Mouse (Mus musculus) spleen, postnatal 4 days (tissue): ENCODE data around the gene Slc44a3.
A peak's percentile ranks its signal among the peaks of the same experiment; 100 is the strongest.

ENCODE experiments used
- DNase-seq, 2 experiments: peaks; one replicate each; pipeline ENCODE4 v3.0.0; 2022; ENCODE audit warnings: low spot score in 2 of 2

Gene Slc44a3

DNA sequence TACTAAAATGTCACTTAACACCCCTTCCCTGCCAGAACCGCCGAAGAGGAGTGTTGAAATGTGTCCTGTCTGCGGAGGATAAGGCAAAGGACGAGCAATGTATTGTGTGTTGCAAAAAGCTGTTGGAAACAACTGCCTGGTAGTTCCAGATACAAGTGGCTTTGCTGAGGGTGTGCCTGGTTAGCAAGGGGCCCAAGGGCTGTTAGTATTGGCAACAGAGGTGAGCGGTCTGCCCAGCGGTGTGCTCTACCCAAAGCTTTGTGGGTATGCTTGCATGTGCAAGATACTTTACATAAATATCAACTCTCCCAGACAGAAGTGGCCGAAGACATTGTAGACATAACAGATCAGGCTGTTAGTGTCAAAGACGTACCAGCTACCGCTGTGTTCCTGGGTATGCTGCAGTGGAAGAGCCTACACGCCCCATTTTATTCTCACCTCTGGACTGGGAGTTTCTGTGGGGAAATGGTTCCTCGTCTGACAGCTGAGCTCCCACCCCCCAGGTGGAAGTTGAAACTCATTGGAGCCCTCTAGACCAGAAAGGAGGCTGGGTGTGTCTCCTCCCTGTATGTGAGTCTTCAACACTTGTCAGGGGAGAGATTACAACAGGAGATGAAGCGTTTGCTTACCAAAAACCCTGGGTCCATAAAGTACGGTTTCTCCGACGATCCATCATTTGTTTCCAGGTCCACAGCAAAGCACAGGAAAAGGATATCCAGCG lies 71.6 kb downstream of the Slc44a3 start:
- peak in 1 of 2 experiments; percentile 26 for DNase-seq

DNA sequence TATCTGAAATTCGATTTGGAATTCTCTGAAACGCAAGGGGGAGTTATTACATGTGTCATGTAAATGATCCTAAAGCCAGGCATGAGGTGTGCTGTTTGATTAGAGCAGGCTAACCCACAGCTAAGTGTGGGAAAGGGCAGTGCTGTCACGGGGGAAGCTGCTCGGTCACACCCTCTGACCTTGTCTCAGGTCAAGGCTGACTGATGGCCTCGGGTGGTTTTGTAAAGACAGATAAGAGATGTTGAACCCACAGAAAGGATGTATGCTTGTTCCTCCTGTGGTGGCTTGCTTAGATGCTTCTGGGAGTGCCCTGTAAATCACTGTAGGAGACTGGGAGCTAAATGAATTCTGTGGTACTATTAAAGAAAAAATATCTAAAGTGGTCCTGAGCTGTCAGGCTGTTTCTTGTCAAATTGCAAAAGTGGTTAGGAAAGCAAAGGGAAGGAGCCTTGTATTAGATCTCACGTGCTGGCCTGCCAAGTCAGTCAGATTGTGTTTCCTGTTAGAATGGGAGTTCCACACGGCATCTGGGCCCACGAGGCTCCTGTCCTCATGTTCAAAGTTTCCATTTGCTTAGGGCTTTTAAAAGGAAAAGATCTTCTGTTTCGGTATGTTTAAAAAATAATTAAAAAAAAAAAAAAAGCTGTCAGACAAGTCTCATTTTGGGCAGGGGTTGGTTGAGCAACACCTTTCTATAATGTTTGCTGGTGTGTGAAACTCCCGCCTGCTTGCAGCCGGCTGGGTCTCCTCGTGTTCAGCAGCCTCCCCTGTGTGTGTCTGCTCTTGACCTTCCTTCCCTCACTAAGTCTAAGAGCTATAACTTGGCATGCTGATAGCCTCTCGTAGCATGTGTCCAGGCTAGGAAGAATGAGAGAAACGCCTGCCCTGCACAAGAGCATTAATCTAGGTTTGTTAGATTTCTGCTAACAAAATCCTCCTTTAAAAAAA lies 73.4 kb downstream of the Slc44a3 start:
- DNase-seq, result no peak

DNA sequence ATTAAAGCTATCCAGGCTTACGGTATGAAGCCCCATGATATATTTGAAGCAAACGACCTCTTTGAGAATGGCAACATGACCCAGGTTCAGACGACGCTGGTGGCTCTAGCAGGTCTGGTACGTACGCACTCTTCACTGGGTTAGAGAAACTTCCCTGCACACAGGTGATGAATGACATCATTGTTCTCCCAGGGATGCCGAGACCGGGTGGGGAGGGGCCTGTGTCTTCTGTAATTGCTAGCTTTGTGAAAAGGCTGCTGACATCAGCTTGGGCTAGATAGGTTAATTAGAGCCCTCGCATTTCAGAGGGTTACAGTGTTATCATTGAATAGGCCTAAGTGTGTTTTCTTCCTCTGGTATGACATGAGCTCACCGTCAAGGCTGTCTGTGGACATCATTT lies 80.8 kb downstream of the Slc44a3 start:
- no peak for DNase-seq

DNA sequence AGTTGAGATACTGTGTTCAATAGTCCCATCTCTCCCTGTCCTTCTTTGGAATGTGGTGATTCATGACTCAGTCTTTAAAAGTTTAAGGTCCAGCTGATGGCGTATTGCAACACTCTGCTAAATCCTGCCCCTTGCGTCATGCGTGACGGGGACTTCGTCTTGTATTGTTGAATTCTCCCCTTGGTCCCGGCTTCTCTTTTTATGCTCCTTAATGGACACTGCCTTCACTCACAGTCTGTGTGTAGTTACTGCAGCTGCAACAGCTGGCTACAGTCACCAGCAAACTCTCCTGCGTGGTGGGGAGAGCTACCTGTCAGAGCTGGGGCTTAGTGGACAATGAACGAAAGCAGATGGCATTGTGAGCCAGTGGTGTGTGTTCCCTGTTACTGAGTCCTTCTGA lies 82.7 kb downstream of the Slc44a3 start:
- DNase-seq, result no peak

DNA sequence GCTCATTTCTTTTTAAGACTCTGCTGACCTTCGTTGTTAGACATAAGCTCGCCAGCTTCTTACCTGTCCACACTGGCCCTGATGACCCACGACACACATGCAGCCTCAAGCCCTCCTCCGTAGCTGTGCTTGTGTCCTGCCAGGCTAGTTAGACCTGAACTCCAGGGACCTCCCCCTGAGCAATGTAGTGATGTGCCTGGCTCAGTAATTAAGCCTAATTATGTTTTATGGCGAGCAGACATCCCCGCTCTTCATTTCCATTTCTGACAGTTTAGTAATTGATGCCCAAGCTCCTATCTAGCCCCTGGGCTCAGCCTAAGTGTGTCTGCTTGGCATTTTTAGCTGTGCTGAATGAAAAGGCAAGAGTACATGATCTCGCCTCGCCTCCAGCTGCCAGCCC lies 83.6 kb downstream of the Slc44a3 start:
- no peak for DNase-seq

DNA sequence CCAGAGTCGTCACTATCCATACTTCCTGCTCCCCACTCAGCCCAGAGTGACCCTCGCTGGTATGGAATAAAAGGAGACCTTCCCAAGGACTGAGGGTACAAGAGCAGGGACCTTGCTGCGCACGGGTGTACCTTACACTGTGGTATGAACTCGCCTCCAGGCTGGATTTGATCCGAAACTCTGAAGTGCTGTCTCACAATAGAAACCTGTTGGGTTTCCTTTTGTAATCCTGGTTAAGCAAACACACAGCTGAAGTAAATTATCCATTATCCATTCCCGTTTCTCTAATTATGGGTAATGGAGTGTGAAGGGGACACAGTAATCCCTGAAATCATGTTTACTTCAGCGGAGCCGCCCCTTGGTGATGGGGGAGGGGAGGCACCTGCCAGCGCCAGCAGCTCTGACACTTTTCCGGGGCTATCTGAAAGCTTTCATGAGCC lies 84.2 kb downstream of the Slc44a3 start:
- no peak for DNase-seq

DNA sequence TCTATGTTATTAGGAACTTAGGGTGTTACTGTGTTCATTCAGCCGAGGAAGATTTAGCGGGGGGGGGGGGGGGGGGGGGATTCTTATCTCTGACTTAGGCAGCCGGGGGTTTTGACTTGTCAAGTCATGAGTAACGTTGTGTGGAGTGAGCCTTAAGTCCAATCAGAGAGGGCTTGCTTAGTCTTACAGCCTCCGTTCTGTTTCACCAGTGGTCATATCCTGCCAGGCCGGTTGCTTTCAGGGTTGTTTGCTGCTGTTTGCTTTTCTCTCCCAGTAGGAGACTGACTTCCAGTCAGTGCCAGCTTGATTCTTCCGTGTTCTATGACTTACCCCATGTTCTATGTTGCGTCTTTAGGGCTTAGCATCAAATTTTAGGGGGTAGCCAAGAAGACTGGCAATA lies 85.8 kb downstream of the Slc44a3 start:
- no peak for DNase-seq

DNA sequence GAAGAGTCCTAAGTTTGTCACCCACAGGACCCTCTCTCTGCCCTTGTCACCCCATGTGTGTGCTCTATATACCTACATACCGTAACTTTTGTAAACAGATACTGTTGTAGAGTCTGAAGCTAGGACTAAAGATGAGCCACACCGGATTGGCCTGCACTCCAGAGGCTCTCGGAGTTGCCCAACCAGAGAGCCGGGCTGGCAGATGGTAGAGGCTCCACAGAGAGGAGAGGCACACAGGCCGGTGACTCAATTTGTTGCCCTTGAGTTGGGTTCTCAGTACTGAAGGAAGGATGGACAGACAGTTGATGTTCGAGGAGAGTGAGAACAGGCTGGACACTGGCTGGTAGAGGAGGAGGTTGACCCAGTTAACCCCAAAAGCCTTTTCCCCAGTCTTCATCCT lies 87.8 kb downstream of the Slc44a3 start:
- no peak for DNase-seq

DNA sequence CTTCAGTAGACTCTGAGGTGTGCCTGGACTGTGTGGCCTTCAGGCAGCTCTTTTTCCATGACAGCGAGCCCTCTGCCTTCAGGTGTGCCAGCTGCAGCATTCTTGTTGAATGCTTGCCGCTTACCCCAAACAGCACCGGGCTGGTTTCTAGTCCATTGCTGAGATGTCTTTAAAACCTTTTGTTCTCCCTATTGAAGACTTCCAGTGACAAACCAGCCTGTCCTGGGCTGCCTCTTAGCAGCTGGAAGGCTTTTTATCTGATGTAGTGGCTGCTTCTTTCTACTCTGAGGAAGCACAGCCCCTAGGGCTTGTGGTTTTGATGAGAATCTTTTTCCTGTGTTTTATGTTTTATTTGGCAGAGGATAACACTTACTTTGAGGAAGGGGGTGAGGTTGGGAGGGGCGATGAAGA lies 88.3 kb downstream of the Slc44a3 start:
- no peak for DNase-seq

DNA sequence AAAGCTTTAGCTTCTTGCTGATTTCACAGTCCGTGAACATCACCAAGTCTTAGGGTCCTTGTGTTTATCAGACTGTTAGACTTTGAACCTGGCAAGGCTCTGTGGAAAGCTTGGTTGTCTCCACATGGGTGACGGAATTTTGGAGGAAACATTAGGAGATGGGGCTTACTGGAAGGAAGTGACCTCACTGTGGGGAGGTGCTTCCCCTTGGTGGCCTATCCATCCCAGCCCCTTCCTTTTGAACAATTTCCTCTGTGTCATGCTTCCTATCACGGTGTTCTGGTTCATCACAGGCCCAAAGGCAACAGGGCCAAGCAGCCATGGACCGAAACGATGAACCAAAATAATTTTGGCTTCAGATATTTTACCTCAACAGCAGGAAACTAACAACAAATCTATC lies 89.9 kb downstream of the Slc44a3 start:
- DNase-seq, result no peak

DNA sequence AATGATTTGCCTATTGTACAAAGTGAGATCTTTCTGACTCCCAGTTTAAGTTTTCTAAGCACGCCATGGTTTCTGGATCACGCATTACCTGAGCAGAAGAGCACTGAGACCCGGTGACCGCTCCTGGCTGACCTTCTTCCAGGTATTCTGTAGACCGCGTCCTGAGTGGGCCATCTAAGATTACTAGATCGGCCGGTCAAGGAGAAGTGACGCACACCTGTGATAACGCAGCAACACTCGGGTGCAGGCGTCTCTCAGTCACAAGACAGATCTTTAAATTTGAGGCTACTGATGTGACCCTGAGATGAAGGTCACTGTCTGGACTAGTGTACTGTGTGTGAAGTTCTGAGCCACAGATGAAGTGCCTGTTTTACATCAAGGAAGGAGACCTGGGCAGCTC lies 90.7 kb downstream of the Slc44a3 start:
- DNase-seq, result no peak

DNA sequence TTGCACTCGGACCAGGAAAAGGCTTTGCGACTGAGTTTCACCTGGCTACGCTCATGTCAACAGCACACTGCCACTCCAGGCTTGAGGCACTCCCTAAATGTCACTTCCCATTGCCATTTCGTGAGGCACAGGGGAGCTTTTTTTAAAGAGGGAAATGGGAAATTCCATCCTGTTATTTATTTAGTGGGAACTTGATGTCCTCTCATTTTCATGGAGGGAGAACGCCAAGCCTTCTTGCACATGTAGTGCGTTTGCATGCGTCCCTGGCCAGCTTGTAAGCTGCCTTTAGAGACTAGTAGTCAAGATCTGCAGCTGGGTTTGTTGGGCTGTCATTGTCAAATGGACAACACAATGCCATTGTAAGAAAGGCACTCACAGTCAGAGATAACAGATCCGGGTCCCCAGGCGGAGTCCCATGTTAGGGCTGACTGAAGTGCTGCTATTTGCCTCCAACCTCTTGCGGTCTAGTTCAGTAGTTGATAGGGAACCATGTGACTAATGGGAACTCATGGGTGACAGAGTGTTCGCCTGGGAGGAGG lies 92.5 kb downstream of the Slc44a3 start:
- no peak for DNase-seq

DNA sequence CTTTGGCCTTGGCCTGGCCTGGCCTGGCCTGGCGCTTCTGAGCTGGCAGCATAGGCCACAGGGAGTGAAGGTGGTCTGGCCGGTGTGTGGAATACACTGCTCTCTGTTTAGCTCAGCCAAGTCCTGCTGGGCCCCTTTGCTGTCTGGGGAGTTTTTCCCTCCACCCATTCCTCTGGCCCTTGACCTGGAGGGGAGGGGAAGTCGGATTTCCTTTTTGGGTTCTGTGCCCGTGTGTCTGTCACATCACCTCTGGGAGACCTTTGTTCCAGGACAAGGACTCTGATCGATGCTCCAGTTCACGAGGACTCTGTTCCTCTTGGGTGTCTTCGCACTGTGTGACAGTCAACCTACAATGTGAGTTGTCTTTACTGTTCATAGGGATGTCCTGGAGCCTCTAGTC lies 94.2 kb downstream of the Slc44a3 start:
- no peak for DNase-seq

DNA sequence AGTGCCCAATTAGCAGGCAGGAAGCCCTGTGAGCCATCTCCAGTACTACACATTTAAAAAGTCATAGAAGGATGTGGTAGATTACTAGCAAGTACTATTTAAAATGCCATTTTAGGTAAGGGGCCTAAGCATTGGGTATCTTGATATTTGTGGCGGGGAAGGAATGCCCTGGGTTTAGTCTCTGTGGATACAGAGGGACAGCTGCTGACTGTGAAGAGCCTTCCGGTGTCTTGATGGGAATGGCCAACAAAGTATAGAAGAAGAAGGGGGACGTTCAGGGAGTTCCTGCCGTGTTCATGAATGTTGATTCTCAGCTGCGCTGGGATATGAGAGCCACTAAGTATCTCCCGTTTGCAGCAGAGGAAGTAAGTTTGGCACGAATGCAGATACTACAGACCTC lies 95.1 kb downstream of the Slc44a3 start:
- DNase-seq, result no peak

DNA sequence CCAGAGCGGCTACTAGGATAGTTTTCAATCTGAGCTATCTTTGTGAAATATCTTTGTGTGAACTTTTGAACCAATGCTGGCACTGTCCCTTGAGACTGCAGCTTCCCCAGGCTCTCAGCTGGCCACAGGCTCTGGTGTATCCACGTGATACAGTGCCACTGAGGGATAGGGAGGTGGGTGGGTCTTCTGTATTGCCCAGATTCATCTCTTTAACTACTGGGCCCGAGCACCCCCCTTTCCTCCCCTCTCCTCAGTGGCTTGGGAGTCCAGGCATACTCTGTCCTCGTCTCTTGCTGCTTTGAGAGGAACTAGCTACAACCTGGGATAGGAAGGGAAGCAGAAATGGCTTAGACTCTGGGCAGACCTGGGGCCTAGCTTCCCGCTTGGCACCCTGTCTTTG lies 96.9 kb downstream of the Slc44a3 start:
- no peak for DNase-seq

DNA sequence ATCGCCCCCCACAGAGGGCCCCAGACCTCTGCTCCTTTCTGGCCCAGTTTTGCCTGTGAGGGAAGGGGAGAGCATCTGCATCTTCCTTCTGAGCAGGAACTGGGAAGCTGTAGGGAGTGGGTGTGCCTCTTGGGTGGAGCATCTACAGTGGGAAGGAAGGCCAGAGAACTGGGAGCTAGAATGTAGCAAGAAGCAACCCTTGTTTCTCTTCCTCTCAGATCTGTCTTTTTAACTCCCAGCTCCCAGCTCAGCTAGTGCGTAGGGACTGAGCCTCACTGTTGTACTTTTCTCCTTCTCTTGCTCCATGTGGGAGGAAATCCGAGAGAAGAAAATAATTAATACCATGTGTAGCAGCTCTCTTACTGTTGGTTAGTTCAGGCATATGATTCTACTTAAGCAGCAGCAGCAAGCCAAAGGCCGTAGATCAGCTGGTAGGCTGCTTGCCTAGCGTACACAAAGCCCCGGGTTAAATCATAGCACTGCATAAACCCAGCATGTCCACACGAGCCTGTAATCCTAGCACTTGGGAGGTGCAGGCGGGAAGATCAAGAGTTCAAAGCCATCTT lies 98.2 kb downstream of the Slc44a3 start:
- DNase-seq, result no peak

DNA sequence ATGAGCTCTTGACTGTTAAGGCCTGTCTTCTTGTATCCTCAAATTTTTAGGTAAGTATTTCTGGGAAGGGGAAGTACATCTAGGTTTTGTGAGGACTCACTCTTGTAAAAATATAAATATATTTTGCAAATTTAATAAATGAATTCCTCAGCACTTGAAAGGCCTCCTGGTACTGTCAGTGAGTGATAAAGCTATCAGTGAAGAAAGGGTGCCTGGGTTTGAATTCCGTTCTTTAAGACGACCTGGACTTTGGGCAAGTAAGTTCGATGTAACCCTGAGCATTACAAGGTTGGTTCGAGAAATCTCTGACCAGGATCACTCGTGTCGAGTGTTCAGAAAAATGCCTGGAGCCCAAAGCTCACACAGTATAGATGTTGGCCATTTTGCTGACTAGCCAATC lies 98.8 kb downstream of the Slc44a3 start:
- DNase-seq, result no peak

DNA sequence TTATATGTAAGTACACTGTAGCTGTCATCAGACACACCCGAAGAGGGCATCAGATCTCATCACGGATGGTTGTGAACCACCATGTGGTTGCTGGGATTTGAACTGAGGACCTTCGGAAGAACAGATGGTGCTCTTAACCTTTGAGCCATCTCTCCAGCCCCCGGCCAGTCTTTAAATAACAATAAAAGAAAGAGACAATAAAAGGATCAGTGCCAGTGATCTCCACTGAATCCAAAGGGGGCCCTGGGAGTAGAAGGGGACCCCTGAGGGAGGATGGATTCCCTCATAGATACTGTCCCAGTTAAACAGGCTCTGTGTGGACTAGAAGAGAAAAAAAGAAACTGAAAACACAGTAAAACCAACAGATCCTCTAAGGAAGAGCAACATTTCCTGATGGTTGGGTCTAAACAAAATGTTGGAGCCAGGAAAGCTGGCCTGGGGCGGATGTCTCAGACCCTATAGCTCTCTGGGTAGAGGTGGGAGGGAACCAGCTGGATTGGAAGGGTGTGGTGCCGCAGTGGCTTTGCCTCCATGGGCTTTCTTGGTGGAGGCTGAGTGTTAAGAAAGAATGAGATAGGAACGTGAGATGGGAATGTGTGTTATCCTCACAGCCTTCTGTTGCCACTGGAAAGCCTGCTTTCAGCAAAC lies 101.8 kb downstream of the Slc44a3 start:
- DNase-seq, result no peak

DNA sequence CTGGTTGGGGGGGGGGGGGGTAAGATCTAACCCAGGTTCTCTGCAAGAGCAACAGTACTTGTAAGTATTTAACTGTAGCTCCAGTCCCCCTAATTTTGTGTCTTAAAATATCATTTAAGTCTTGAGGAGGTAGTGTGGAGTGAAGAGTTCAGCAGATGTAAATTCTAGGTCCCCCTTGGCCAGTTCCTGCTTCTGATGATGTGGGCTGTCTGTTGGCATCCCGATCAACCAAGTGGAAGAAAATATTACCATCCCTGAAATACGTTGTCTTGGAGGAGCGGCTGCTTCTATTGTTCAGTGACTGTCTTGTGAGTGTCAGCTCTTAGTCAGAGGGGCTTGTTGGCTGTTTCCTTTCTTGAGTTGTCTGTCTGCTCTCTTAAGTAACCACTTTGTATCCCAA lies 102.7 kb downstream of the Slc44a3 start:
- no peak for DNase-seq

DNA sequence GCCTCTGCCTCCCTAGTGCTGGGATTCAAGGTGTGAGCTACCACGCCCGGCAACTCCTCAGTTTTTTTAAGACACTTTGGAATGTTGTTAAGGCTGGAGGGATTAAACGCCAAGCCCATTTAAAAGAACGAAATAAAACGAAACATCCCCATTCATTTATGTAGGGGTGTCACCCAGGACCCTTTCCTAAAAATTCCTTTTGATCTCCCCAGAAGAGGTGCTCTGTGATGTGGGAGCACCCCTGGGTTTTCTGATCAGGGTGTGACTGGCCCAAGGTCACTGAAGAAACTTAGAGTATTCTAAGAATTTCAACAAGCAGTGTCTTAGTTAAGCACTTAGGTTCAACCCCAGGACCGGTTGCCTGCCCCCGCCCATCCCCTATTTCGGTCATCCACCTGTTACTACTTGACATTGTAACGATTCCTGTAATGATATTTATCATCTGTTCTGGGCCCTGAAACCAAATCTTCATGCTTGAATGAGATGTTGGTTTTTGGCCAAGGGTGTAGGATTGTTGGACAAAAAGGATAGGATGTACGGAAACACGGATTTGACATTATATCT lies 103.4 kb downstream of the Slc44a3 start:
- no peak for DNase-seq

DNA sequence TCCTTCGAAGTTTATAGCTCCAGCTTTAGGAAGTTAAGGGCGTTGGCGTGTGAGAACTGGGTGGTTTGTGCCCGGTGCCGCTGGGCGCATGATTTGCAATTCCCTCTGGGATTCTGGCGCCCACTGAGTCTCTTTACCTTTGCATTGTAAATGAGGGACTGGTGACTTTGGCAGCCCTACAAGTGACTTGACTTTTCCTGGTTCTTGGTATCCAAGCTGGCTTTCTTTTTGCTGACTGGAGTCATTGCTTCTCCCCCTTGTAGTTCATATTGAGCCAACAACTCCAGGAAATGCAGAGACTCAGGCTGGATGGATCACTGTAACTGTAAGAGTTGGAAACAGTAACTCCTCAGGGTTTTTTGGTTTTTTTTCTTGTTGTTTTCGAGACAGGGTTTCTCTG lies 104.0 kb downstream of the Slc44a3 start:
- peak in 1 of 2 experiments; percentile 68 for DNase-seq

DNA sequence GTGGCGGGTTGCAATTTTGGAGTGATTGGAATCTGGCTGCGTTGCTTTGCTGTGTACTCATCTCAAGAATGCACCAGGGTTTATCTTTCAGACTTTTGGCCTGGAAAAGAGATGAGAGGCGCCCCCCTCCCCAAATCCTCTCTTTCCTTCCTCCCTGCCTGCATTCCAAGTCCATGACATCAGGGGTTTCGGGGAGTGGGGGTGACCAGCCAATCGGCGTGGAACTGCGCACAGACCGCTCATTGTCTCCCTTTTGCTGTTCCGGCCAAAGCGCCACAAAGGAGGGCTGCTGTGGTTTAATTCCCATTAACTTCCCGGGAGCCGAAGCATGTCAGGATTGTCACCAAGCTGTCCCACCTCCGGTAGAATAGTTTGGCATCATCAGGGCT lies 104.7 kb downstream of the Slc44a3 start:
- DNase-seq, result no peak
